Mouse (Mus musculus) embryonic facial prominence, embryonic 14.5 days (tissue): ENCODE data around the gene Gprc5d. TPM values are rescaled to one million over a fixed set of nuclear protein-coding genes. Genes with fewer than 3 reads are reported as not detected.

ENCODE experiments used
- ATAC-seq: fragments of 200-750 bp; cut with Nextera tagmentation; 2 replicates; pipeline ENCODE4 v1.8.0; 2017; ENCODE audit warnings: low read depth, moderate number of reproducible peaks, moderate TSS enrichment
- DNase-seq: peaks from one replicate; pipeline ENCODE4 v3.0.0-alpha.2; 2015; ENCODE audit warnings: low spot score
- H3K27ac ChIP-seq: fragments of 300-500 bp; sonication (generic); replicated peaks from 2 replicates; pipeline ENCODE4 v1.5.1; 2014; ENCODE audit warnings: low read depth, mild to moderate bottlenecking, low read length, moderate library complexity
- H3K27me3 ChIP-seq: fragments of 300-500 bp; sonication (generic); replicated peaks from 2 replicates; pipeline ENCODE4 v1.6.1; 2014; ENCODE audit warnings: low read length; ENCODE audit not compliant: control insufficient read depth, insufficient read depth
- H3K36me3 ChIP-seq: fragments of 300-500 bp; sonication (generic); 2 replicates; pipeline ENCODE4 v1.6.1; 2014; ENCODE audit warnings: low read length, mixed read lengths; ENCODE audit not compliant: control insufficient read depth, insufficient read depth
- H3K4me1 ChIP-seq: fragments of 300-500 bp; sonication (generic); 2 replicates; pipeline ENCODE4 v1.6.1; 2014; ENCODE audit warnings: antibody characterized with exemption, low read length; ENCODE audit not compliant: control insufficient read depth, insufficient read depth
- H3K4me2 ChIP-seq: fragments of 300-500 bp; sonication (generic); 2 replicates; pipeline ENCODE4 v1.6.1; 2014; ENCODE audit warnings: low read depth, mild to moderate bottlenecking, low read length, moderate library complexity, mixed read lengths
- H3K4me3 ChIP-seq: fragments of 300-500 bp; sonication (generic); 2 replicates; pipeline ENCODE4 v1.5.1; 2014; ENCODE audit warnings: low read depth, mild to moderate bottlenecking, low read length
- H3K9ac ChIP-seq: fragments of 300-500 bp; sonication (generic); 2 replicates; pipeline ENCODE4 v1.6.1; 2014; ENCODE audit warnings: low read depth, mild to moderate bottlenecking, low read length, moderate library complexity, mixed read lengths
- H3K9me3 ChIP-seq: fragments of 300-500 bp; sonication (generic); 2 replicates; pipeline ENCODE4 v1.6.1; 2016; ENCODE audit warnings: low read length; ENCODE audit not compliant: control insufficient read depth
- WGBS: fragments of 180-500 bp; shearing (Covaris S2); extraction: QIAGEN DNeasy Blood & Tissue Kit; methylation state at CpG from one replicate; pipeline ENCODE4 v1.1.7; 2014; 5-methylcytosine and 5-hydroxymethylcytosine counted together
- polyA plus RNA-seq: library from polyadenylated mRNA; unstranded; fragments of >200 nt; fragmentation: Nextera tagmentation; extraction: Ambion mirVana; gene quantifications from 2 replicates; pipeline ENCODE4 v1.2.1, GENCODE M21; 2014

Gprc5d gene
- polyA plus RNA-seq, 1 experiment from 2014 or later, result 0.21 TPM

DNA sequence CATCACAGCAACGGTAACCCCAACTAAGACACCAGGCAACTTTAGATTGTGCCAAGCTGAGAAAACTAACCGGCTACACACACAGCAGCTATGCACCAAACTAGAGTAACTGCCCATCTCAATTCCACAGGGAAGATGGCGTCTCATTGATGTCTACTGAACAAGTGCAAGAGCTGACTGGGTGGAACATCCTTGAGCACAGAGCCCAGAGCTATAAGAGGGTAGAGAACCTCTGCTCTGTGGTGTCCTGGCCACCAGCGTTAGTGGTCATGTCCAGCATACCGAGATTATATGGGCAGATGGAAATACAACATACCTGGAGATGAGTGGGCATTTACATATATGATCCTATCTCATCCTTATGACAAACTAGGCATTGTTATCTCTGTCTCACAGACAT lies 25.1 kb upstream of the Gprc5d start:
- no peak overlapping the region for H3K4me3 ChIP-seq
- no peak for DNase-seq
- H3K9ac ChIP-seq, result no peak overlapping the region
- H3K27ac ChIP-seq, result no peak overlapping the region
- 96% methylated on average over 5 of the region's 5 CpGs for WGBS
- no peaks in the 10 kb centered on the region for H3K9me3 ChIP-seq
- no peak for ATAC-seq
- H3K4me1 ChIP-seq, result peaks cover 5% of the 10 kb centered on the region; the same call in 1 of the 2 replicates
- H3K4me2 ChIP-seq, result no peak overlapping the region
- H3K27me3 ChIP-seq, result no peaks in the 10 kb centered on the region
- no peaks in the 10 kb centered on the region for H3K36me3 ChIP-seq

DNA sequence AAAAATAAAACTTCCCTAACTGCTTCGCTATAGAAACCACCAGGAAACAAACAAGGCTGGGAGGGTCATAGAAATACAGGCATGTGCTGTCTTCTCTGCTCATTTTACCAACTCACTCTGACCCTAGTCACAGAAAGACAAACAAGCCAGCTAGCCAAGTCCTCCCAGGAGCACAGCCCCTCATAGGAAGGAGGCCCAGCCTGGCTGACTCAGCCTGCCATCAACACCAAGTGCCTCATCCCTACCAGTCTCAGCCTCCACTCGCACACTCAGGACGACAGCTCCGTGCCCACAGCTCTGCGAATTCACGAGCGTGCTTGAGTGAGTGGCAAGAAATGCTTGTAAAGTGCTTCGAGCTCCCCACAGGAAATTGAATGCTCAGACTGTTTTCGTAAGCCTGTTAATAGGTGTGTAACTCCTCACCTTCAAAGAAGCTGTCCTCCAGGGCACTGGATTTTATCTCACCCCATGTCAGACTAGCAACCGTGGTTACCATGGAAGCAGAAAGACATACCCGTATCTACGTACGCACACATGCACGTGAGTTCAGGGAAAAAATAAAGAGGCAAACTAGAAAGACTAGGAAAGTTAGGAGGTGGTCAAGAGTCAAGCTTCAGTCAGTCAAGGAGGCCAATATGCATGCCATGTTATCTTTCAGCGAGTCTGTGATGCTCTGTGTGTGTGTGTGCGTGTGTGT lies 23.5 kb upstream of the Gprc5d start:
- no peak for DNase-seq

GRCm38 (mm10) chr6:135138746-135139145 lies 20.7 kb upstream of the Gprc5d start:
- no peaks in the 10 kb centered on the region for H3K9me3 ChIP-seq
- no peak overlapping the region for H3K27ac ChIP-seq
- H3K4me1 ChIP-seq, result peaks cover 12% of the 10 kb centered on the region
- 68% methylated on average over 14 of the region's 14 CpGs for WGBS
- no peak overlapping the region for H3K4me3 ChIP-seq
- no peak overlapping the region for H3K4me2 ChIP-seq
- H3K27me3 ChIP-seq, result no peaks in the 10 kb centered on the region
- DNase-seq (no peak), ATAC-seq (no peak)
- H3K9ac ChIP-seq, result no peak overlapping the region
- H3K36me3 ChIP-seq, result no peaks in the 10 kb centered on the region

More for the DNA sequence above, 23.5 kb upstream of the Gprc5d start:
- no peaks in the 10 kb centered on the region for H3K27me3 ChIP-seq
- WGBS, result 56% methylated on average over 16 of the region's 16 CpGs
- no peaks in the 10 kb centered on the region for H3K9me3 ChIP-seq
- no peak overlapping the region for H3K4me3 ChIP-seq
- ATAC-seq, result no peak
- no peaks in the 10 kb centered on the region for H3K36me3 ChIP-seq
- H3K27ac ChIP-seq, result no peak overlapping the region
- H3K4me1 ChIP-seq, result peaks cover 6% of the 10 kb centered on the region
- no peak overlapping the region for H3K4me2 ChIP-seq
- no peak overlapping the region for H3K9ac ChIP-seq

GRCm38 (mm10) chr6:135138207-135138606 lies 20.1 kb upstream of the Gprc5d start:
- H3K4me1 ChIP-seq, result peaks cover 12% of the 10 kb centered on the region
- H3K9ac ChIP-seq, result no peak overlapping the region
- H3K27ac ChIP-seq, result no peak overlapping the region
- H3K9me3 ChIP-seq, result no peaks in the 10 kb centered on the region
- no peak for ATAC-seq
- H3K36me3 ChIP-seq, result no peaks in the 10 kb centered on the region
- no peak for DNase-seq
- no peak overlapping the region for H3K4me2 ChIP-seq
- H3K27me3 ChIP-seq, result no peaks in the 10 kb centered on the region
- H3K4me3 ChIP-seq, result no peak overlapping the region
- WGBS, result 68% methylated on average over 7 of the region's 7 CpGs

- no peaks in the 10 kb centered on the region for H3K27me3 ChIP-seq
- peaks cover 12% of the 10 kb centered on the region for H3K4me1 ChIP-seq
- 83% methylated on average over 9 of the region's 9 CpGs for WGBS
- H3K9ac ChIP-seq, result no peak overlapping the region
- DNase-seq (no peak), ATAC-seq (no peak)
- no peaks in the 10 kb centered on the region for H3K36me3 ChIP-seq
- no peak overlapping the region for H3K4me2 ChIP-seq
- no peak overlapping the region for H3K27ac ChIP-seq
- no peak overlapping the region for H3K4me3 ChIP-seq
- no peaks in the 10 kb centered on the region for H3K9me3 ChIP-seq
Observed at GRCm38 (mm10) chr6:135137736-135138135, 19.7 kb upstream of the Gprc5d start.

DNA sequence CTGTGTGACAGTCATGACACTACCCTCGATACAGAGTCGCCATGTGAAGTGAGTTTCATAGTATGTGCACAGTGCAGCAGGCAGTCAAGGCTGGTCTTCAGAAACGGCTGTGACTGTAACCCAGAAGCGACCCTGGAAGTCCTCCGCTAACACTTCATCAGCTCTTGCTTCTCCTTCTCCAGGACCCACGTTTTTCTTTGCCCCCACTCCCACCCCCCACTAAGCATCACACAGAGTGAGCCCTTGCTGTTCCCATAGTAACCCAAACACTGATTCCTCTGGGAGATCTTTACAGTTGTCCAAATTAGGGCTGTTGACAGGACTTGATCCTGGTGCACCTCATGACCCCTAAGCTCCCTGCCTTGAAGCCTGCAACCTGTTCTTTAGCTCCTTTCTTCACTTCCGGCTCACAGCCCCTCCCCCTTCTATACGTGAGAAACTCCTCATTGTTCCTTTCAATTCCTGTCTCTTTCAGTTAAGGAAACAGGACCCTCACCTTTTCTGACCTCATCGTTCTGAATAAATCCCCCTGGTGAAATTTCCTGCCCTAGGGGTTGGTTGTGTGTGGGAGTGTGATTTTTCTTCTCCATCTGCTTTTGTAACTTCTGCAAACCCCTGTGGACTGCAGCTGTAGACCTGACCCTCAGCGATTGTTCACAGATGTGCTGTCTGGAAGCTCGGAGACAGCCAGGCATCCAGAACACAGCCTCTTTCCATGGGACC lies 18.5 kb upstream of the Gprc5d start:
- peak; percentile 64 for DNase-seq
- no peak overlapping the region for H3K4me2 ChIP-seq
- H3K27me3 ChIP-seq, result no peaks in the 10 kb centered on the region
- H3K36me3 ChIP-seq, result no peaks in the 10 kb centered on the region
- 0 out of 2 replicates have a peak overlapping the region, but pooled peaks have one; percentile 28 for H3K27ac ChIP-seq
- H3K9ac ChIP-seq, result no peak overlapping the region
- peak; percentile 73 for ATAC-seq
- 21% methylated on average over 11 of the region's 11 CpGs for WGBS
- peaks cover 10% of the 10 kb centered on the region for H3K4me1 ChIP-seq
- no peaks in the 10 kb centered on the region for H3K9me3 ChIP-seq
- H3K4me3 ChIP-seq, result no peak overlapping the region

DNA sequence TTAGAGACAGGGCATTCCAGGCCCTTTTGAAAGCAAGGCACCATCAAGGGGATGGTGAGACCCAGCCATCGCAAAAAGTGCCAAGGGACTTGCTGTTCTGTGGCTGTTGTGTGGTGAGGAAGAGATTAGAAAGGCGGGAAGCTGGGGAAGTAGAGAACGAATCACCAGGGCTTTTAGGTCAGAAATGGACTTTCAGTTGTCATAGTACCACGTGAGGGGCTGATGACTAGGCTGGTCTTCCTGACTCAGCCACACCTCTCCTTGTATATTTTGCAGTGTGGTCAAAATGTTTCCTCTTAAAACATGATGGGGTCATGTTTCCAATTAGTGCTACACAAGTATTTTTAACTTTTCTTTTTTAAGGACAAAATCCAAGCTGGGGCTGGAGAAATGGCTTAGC lies 17.7 kb upstream of the Gprc5d start:
- ATAC-seq (no peak), DNase-seq (no peak)
- Histone ChIP-seq H3K4me2 (no peak overlapping the region), H3K4me3 (no peak overlapping the region), H3K9ac (no peak overlapping the region), H3K27ac (no peak overlapping the region), H3K9me3 (no peaks in the 10 kb centered on the region), H3K36me3 (no peaks in the 10 kb centered on the region), H3K4me1 (peaks cover 7% of the 10 kb centered on the region), H3K27me3 (no peaks in the 10 kb centered on the region)
- 65% methylated on average over 4 of the region's 4 CpGs for WGBS

DNA sequence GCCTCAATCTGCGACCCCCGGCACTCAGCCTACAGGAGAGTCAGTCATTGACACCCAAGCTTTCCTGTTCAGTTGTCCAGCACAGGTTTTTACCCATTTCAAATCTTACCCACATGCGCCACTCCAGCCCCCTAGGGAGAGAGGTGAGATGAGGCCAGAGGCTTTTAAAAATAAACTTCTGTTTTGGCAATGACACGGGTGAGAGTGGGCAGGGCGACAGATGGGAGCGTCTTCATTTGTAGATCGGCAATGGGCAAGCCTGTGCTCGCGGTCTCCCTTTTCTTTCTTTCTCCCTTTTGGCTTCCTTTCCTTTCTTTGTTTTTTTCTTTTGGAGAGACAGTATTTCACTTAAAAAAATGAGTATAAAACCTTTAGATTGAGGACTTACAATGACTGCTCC lies 15.4 kb upstream of the Gprc5d start:
- Histone ChIP-seq H3K36me3 (no peaks in the 10 kb centered on the region), H3K4me3 (no peak overlapping the region), H3K27ac (no peak overlapping the region), H3K9me3 (no peaks in the 10 kb centered on the region), H3K4me2 (no peak overlapping the region), H3K9ac (no peak overlapping the region), H3K27me3 (no peaks in the 10 kb centered on the region), H3K4me1 (peaks cover 7% of the 10 kb centered on the region)
- 90% methylated on average over 9 of the region's 9 CpGs for WGBS
- ATAC-seq, result no peak
- no peak for DNase-seq

DNA sequence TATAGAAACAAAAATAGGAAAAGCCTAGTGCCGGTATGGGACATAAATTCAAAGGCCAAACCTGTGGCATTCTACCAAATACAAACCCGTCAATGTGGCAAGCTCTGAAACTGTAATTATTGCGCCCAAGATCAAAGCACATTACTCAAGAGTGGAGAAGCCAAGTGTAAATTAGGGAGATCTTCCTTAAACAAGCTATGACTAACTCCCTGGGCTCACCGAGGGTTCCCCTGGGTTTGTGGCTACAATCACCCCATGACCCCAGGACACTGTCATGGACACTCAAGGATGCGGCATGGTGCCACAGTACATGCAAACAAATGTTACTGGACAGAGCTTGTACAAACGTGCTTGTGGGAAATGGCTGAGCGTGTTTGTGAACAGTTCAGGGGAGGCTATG lies 15.0 kb upstream of the Gprc5d start:
- DNase-seq, result no peak
- Histone ChIP-seq H3K9ac (no peak overlapping the region), H3K4me1 (peaks cover 7% of the 10 kb centered on the region), H3K4me3 (no peak overlapping the region), H3K9me3 (no peaks in the 10 kb centered on the region), H3K27me3 (no peaks in the 10 kb centered on the region), H3K4me2 (no peak overlapping the region), H3K36me3 (no peaks in the 10 kb centered on the region), H3K27ac (no peak overlapping the region)
- no peak for ATAC-seq
- 83% methylated on average over 7 of the region's 7 CpGs for WGBS
